Mouse (Mus musculus) lung, postnatal 0 days (tissue): ENCODE results near the gene Nr2f2. TPM values are rescaled to one million over a fixed set of nuclear protein-coding genes. Genes with fewer than 3 reads are reported as not detected.
A peak's percentile ranks its signal among the peaks of the same experiment; 100 is the strongest.

Experiments
- ATAC-seq: fragments of 200-750 bp; cut with Nextera tagmentation; 2 replicates; pipeline ENCODE4 v1.8.0; 2017; ENCODE audit warnings: moderate library complexity
- DNase-seq: peaks from one replicate; pipeline ENCODE4 v3.0.0-alpha.2; 2016; ENCODE audit warnings: low spot score
- H3K27ac ChIP-seq: fragments of 300-500 bp; sonication (generic); 2 replicates; pipeline ENCODE4 v1.5.1; 2014; ENCODE audit warnings: antibody characterized with exemption, mild to moderate bottlenecking, low read length, mixed read lengths
- H3K27me3 ChIP-seq: fragments of 300-500 bp; sonication (generic); replicated peaks from 2 replicates; pipeline ENCODE4 v1.6.1; 2014; ENCODE audit warnings: low read length, mixed read lengths; ENCODE audit not compliant: insufficient read depth
- H3K36me3 ChIP-seq: fragments of 300-500 bp; sonication (generic); 2 replicates; pipeline ENCODE4 v1.6.1; 2014; ENCODE audit warnings: low read length, mixed read lengths; ENCODE audit not compliant: insufficient read depth
- H3K4me1 ChIP-seq: fragments of 300-500 bp; sonication (generic); 2 replicates; pipeline ENCODE4 v1.6.1; 2014; ENCODE audit warnings: antibody characterized with exemption, low read depth, low read length, mixed read lengths; ENCODE audit not compliant: insufficient read depth
- H3K4me2 ChIP-seq: fragments of 300-500 bp; sonication (generic); replicated peaks from 2 replicates; pipeline ENCODE4 v1.6.1; 2014; ENCODE audit warnings: low read depth, mild to moderate bottlenecking, low read length, moderate library complexity, mixed read lengths
- H3K4me3 ChIP-seq: fragments of 300-500 bp; sonication (generic); 2 replicates; pipeline ENCODE4 v1.5.1; 2014; ENCODE audit warnings: low read depth, low read length
- H3K9ac ChIP-seq: fragments of 300-500 bp; sonication (generic); replicated peaks from 2 replicates; pipeline ENCODE4 v1.6.1; 2014; ENCODE audit warnings: low read depth, mild to moderate bottlenecking
- H3K9me3 ChIP-seq: fragments of 300-500 bp; sonication (generic); 2 replicates; pipeline ENCODE4 v1.6.1; 2016; ENCODE audit warnings: low read length, mixed read lengths
- CTCF ChIP-seq: IDR thresholded peaks from 2 replicates; pipeline ENCODE4 v1.5.1; 2016; ENCODE audit warnings: antibody characterized with exemption, mild to moderate bottlenecking
- EP300 ChIP-seq: IDR thresholded peaks from 2 replicates; pipeline ENCODE4 v1.6.1; 2016; ENCODE audit warnings: antibody characterized with exemption, mild to moderate bottlenecking, control low read depth
- WGBS: fragments of 180-500 bp; shearing (Covaris S2); extraction: QIAGEN DNeasy Blood & Tissue Kit; methylation state at CpG from one replicate; pipeline ENCODE4 v1.1.7; 2014; 5-methylcytosine and 5-hydroxymethylcytosine counted together
- polyA plus RNA-seq: library from polyadenylated mRNA; unstranded; fragments of >200 nt; fragmentation: Nextera tagmentation; extraction: Ambion mirVana; gene quantifications from 2 replicates; pipeline ENCODE4 v1.2.1, GENCODE M21; 2015

Nr2f2 gene
- polyA plus RNA-seq, 1 experiment from 2014 or later, result 72.7 TPM

DNA sequence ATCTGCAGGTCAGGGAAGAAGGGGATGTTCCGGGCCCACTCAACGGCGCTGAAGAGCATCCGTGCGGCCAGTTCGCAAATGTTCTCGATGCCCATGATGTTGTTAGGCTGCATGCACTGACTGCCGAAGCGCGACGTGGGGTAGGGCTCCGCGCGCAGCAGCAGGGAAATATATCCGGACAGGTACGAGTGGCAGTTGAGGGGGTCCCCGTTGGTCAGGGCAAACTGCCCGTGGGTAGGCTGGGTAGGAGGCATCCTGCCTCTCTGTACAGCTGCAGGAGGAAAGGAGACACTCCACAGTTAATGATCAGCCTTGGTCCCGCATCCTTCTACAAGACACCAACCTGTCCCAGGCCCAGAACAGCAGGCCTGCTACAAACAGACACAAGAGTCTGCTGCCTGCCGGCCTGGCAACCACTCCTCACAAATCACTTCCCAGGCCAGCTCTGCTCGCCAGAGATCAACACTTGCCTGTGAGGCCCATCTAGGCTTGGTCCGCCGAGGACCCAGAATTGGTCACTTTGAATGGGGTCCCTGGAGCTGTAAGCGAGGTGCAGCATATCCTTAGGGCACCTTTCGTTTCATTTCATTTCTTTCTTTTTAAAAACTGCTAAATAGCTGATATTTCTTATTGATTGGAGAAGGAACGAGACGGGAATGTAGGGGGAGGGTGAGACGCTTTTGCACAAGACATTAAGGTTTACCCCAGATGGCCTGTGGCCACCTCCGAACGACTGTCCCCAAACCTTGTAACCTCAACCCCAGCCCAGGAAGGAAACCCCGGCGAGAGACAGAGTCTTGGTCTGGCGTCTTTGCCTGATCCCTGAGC, 8.3 kb downstream of the Nr2f2 start:
- Histone ChIP-seq H3K27ac (peak overlapping the region; percentile 97), H3K9me3 (no peaks in the 10 kb centered on the region), H3K36me3 (0 out of 2 replicates have a peak, but pooled peaks cover 5% of the 10 kb centered on the region), H3K27me3 (no peaks in the 10 kb centered on the region), H3K4me3 (peak overlapping the region; percentile 88), H3K4me2 (peak overlapping the region; percentile 89), H3K4me1 (peaks cover under 1% of the 10 kb centered on the region; the same call in 1 of the 2 replicates), H3K9ac (peak overlapping the region; percentile 98)
- no peak for ATAC-seq
- 1% methylated on average over 33 of the region's 33 CpGs for WGBS
- peak; percentile 53 for DNase-seq
- TF ChIP-seq CTCF (no peak), EP300 (no peak)

DNA sequence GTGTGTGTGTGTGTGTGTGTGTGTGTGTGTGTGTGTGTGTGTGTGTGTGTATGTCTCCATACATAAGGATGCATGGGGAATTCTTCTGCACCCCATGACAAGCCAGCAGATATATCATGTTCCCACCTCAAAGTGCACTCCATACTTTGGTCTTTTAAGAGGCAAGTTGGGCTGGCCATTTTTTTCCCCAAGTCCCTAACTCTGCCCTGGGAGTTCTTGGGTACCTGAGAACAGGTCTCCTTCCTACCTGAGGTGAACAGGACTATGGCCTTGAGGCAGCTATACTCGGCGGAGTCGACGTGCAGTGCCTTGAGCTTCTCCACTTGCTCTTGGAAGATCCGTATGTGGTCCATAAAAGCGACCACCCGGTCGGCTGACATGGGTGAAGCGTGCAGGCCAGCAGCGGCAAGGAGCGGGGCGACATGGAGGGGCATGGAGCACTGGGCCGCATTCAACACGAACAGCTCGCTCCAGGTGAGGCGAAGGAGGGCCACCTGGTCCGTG, 9.0 kb downstream of the Nr2f2 start:
- Histone ChIP-seq H3K27ac (peak overlapping the region; percentile 97), H3K4me3 (peak overlapping the region; percentile 88), H3K4me2 (peak overlapping the region; percentile 89), H3K9me3 (no peaks in the 10 kb centered on the region), H3K27me3 (no peaks in the 10 kb centered on the region), H3K36me3 (0 out of 2 replicates have a peak, but pooled peaks cover 5% of the 10 kb centered on the region), H3K9ac (peak overlapping the region; percentile 98), H3K4me1 (peaks cover 7% of the 10 kb centered on the region; the same call in 1 of the 2 replicates)
- WGBS, result 5% methylated on average over 17 of the region's 17 CpGs
- TF ChIP-seq EP300, result no peak
- no peak for TF ChIP-seq CTCF
- ATAC-seq (no peak), DNase-seq (peak; percentile 31)

- Histone ChIP-seq H3K36me3 (0 out of 2 replicates have a peak, but pooled peaks cover 5% of the 10 kb centered on the region), H3K4me2 (peak overlapping the region; percentile 89), H3K9ac (peak overlapping the region; percentile 98), H3K4me3 (peak overlapping the region; percentile 88), H3K27ac (0 out of 2 replicates have a peak overlapping the region, but pooled peaks have one; percentile 97), H3K27me3 (no peaks in the 10 kb centered on the region), H3K4me1 (peaks cover 7% of the 10 kb centered on the region; the same call in 1 of the 2 replicates), H3K9me3 (no peaks in the 10 kb centered on the region)
- TF ChIP-seq EP300 (no peak), CTCF (no peak)
- DNase-seq, result peak; percentile 11
- ATAC-seq, result no peak
- 29% methylated on average over 3 of the region's 3 CpGs for whole genome bisulfite sequencing
These were observed 9.6 kb downstream of the Nr2f2 start for GRCm38 (mm10) chr7:70356691-70357515.

DNA sequence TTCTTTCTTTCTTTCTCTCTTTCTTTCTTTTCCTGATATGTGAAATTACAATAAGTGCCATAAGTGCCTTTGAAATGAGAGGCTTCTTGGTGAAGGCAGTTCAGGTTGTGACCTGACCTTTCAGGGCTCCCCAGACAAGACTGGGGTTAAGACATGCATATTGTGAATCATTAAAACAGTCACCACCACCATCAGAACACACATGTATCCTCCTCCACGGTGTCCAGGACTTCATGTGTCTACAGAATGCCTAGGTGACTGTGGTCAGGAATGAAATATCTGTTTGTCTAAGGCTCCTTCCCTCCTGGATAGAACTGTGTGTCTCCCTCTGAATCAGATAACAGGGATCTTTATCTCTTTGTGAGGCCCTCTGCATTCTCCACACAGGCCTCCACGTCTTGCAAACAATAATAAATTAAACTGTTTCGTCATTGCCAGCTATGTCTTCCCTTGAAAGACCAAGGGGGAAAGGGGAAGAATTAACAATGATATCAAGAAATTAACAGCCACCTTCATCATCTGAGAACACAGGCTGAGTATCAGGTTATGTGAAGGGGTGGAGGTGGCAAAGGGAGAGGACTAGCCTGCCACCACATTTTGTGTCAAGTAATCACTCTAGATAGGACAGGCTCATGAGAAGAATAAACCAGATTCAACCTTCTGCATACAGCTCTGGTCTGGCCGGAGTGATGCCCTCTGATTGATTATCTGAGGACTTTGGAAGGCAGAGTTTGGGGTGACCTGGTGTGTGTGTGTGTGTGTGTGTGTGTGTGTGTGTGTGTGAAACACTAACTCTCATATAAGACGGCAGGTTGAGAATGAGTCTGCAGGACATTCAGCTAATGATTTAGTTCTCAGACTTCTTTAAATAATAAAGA, 10.6 kb downstream of the Nr2f2 start:
- peak overlapping the region; percentile 88 for H3K4me3 ChIP-seq
- H3K4me2 ChIP-seq, result peak overlapping the region; percentile 89
- WGBS, result 11% methylated on average over 5 of the region's 5 CpGs
- peaks cover 7% of the 10 kb centered on the region; the same call in 1 of the 2 replicates for H3K4me1 ChIP-seq
- H3K27ac ChIP-seq, result peak overlapping the region; percentile 58
- DNase-seq (peak; percentile 22), ATAC-seq (no peak)
- no peaks in the 10 kb centered on the region for H3K9me3 ChIP-seq
- peak overlapping the region; percentile 98 for H3K9ac ChIP-seq
- H3K36me3 ChIP-seq, result 0 out of 2 replicates have a peak, but pooled peaks cover 5% of the 10 kb centered on the region
- TF ChIP-seq EP300 (no peak; the same call in 1 of the 2 replicates), CTCF (no peak)
- no peaks in the 10 kb centered on the region for H3K27me3 ChIP-seq

- H3K27ac ChIP-seq, result peak overlapping the region; percentile 68
These were observed 11.2 kb downstream of the Nr2f2 start for GRCm38 (mm10) chr7:70355357-70355620.

More at GRCm38 (mm10) chr7:70355357-70355620, 11.2 kb downstream of the Nr2f2 start:
- Histone ChIP-seq H3K4me2 (peak overlapping the region; percentile 89), H3K36me3 (0 out of 2 replicates have a peak, but pooled peaks cover 5% of the 10 kb centered on the region), H3K4me3 (peak overlapping the region; percentile 88), H3K27me3 (no peaks in the 10 kb centered on the region), H3K9me3 (no peaks in the 10 kb centered on the region), H3K9ac (0 out of 2 replicates have a peak overlapping the region, but pooled peaks have one; percentile 20), H3K4me1 (peaks cover 7% of the 10 kb centered on the region; the same call in 1 of the 2 replicates)
- DNase-seq, result no peak
- TF ChIP-seq EP300 (no peak), CTCF (no peak)
- WGBS, result 8% methylated on average over 2 of the region's 2 CpGs
- no peak for ATAC-seq
